Mouse (Mus musculus): ENCODE data around the gene 9930111J21Rik1. TPM values are rescaled to one million over a fixed set of nuclear protein-coding genes. Genes with fewer than 3 reads are reported as not detected.
"Not testable (repeated sequence)": the region's sequence is repeated elsewhere in the genome, so short reads cannot be mapped to it uniquely, and the experiment has no call there.

9930111J21Rik1 gene
- total RNA-seq, 2 experiments from 2014 or later, result 0.87 to 1.9 TPM

GRCm38 (mm10) chr11:48918380-48918779 is 60.8 kb downstream of the 9930111J21Rik1 start:
- DNase-seq (ENCODE audit: low spot score), result no peak

GRCm38 (mm10) chr11:48913611-48914010 is 65.6 kb downstream of the 9930111J21Rik1 start:
- DNase-seq (ENCODE audit: low spot score), result no peak

DNA sequence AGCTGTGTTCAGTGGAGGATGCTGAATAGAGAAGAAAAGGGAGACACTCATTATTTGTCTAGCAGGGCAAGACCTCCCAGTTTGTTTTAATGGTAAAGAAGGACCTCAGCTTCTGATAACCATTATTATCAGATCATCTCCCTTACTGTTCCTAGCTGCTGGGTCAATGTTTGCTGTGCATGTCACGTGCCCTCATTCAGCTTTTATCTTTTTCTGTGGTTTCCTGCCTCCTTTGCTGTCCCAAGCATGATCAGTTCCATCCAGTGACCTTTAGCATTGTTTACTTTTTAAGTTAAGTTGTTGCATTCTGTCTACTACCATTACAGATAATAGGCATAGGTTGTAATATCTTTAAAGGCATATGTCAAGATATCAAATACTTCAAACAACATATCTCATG is 70.7 kb downstream of the 9930111J21Rik1 start:
- no peak for DNase-seq (ENCODE audit: low spot score)

DNA sequence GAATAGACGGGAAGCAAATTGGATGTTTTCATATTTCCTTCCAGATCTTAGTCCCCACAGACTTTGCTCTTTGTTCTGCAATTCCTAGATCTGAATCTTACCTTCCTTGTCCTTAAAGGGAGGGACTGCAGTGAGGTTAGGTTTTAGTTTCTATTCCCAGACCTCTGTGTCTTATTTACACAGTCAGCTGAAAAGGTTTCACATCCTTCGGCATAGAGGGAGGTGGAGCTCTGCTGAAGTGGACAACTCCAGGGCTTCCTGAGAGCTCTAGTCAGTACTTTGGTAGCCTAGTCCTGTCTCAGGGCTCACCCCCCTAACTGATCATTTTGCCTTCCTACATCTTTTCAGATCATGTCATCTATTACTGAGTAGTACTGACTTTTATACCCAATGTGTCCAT is 77.2 kb downstream of the 9930111J21Rik1 start, which contains the start of gene Gm5431:
Gene Gm5431, minus strand, starts transcription at position 194 of the 400 bp plus-strand sequence.
- no peak for DNase-seq (ENCODE audit: low spot score)

DNA sequence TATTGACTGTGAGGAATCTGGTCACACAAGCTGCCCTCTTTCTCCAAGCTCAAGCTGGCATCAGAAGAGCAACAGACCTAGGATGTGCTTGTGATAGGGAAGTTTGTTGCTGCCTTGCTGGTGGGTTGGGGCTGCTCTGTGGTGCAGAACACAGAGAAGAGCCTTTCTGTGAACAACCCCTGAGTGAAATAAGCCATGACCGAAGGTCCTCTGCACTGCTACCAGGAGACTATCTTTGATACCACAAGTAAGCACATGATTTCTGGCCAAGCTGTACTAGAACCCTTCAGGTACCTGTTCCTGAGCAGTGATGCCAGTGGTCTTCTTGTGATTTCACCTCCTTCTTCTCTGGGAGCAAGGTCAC is 77.6 kb downstream of the 9930111J21Rik1 start:
- not testable (repeated sequence) for DNase-seq (ENCODE audit: low spot score)

GRCm38 (mm10) chr11:48900654-48901566 is 78.3 kb downstream of the 9930111J21Rik1 start:
- DNase-seq (ENCODE audit: low spot score), result not testable (repeated sequence)

DNA sequence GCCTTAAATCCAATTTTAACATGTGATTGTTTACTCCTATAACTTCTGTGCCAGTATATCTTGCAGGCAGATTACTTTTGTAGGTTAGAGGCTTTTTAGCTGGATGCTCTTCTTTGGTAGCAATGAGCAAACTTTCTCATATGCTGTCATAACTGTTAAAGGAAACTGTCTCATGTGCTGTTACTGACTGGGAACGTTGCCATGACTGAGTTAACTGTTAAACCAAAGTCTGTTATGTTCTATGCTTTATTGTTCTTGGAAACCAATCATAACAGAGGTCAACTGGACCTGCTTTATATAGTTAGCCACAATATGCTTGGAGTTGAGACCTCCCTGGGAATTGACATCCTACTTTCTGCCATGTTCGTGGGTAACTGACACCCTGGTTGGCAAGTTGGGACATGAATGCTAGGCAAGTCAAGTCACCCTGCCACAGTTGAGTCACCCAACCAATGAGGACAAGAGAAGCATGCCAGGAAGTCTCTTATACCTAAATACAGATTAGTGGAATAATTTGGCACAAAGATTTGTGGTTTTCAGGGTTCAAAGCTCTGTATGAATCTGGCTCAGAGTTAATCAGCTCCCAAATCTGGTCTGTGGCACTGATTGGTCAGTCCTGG is 80.3 kb downstream of the 9930111J21Rik1 start:
- DNase-seq (ENCODE audit: low spot score), result no peak

Other genes with a start within 250 kb of the 9930111J21Rik1 start
- 100 to 1,000 TPM; 383 to 411 TPM for gene Rack1, start 179.1 kb downstream of the 9930111J21Rik1 start, total RNA-seq (2021)
- gene Trim41, start 162.0 kb downstream of the 9930111J21Rik1 start, total RNA-seq (2021), result 10 to 100 TPM; 15.7 to 22.6 TPM
- 10 to 100 TPM; 34.7 to 41.9 TPM for gene Trim7, start 153.3 kb downstream of the 9930111J21Rik1 start, total RNA-seq (2021)
- 1 to 10 TPM; 1.8 to 2.5 TPM for gene Gm12184, start 152.7 kb downstream of the 9930111J21Rik1 start, total RNA-seq (2021)
- 10 to 100 TPM; 12.9 to 15.7 TPM for gene Irgm1, start 107.7 kb downstream of the 9930111J21Rik1 start, total RNA-seq (2021)
- gene Gm5431, start 77.2 kb downstream of the 9930111J21Rik1 start, total RNA-seq (2021), result under 1 TPM; 0.43 to 0.52 TPM
- 1 to 10 TPM in 1 of 2 experiments, under 1 TPM in 1; 0.88 to 1.1 TPM for gene Psme2b, start 33.2 kb downstream of the 9930111J21Rik1 start, total RNA-seq (2021)
- gene Olfr56, start 509 bp downstream of the 9930111J21Rik1 start, total RNA-seq (2021), result not detected
- 1 to 10 TPM in 1 of 2 experiments, under 1 TPM in 1; 0.55 to 1.1 TPM for gene Gm12185, start 12.8 kb upstream of the 9930111J21Rik1 start, total RNA-seq (2021)
- gene Tgtp1, start 14.8 kb upstream of the 9930111J21Rik1 start, total RNA-seq (2021), result 1 to 10 TPM; 1.9 to 9.7 TPM
- 1 to 10 TPM; 1.4 to 3.2 TPM for gene 9930111J21Rik2, start 71.8 kb upstream of the 9930111J21Rik1 start, total RNA-seq (2021)
- gene Tgtp2, start 84.8 kb upstream of the 9930111J21Rik1 start, total RNA-seq (2021), result 1 to 10 TPM in 1 of 2 experiments, not detected in 1; 2.5 TPM
- gene Ifi47, start 97.2 kb upstream of the 9930111J21Rik1 start, total RNA-seq (2021), result 1 to 10 TPM; 1.1 to 2.3 TPM
- not detected for gene Olfr1396, start 135.5 kb upstream of the 9930111J21Rik1 start, total RNA-seq (2021)
- gene Olfr1395, start 162.9 kb upstream of the 9930111J21Rik1 start, total RNA-seq (2021), result not detected
- gene Olfr1394, start 175.0 kb upstream of the 9930111J21Rik1 start, total RNA-seq (2021), result not detected
- gene Btnl9, start 207.8 kb upstream of the 9930111J21Rik1 start, total RNA-seq (2021), result 1 to 10 TPM; 1.1 to 1.8 TPM
- gene Zfp62, start 223.9 kb upstream of the 9930111J21Rik1 start, total RNA-seq (2021), result 10 to 100 TPM; 27.4 to 28.3 TPM